Mouse (Mus musculus) limb, embryonic 12.5 days (tissue): ENCODE measurements around the gene Zdhhc4. TPM values are rescaled to one million over a fixed set of nuclear protein-coding genes. Genes with fewer than 3 reads are reported as not detected.

Experiments used
- ATAC-seq: fragments of 200-750 bp; cut with Nextera tagmentation; 2 replicates; pipeline ENCODE4 v1.8.0; 2017; ENCODE audit warnings: low read depth, moderate TSS enrichment; ENCODE audit not compliant: insufficient number of reproducible peaks, insufficient read depth, low FRiP score, low TSS enrichment
- H3K27ac ChIP-seq: fragments of 300-500 bp; sonication (generic); 2 replicates; pipeline ENCODE4 v1.5.1; 2016; ENCODE audit warnings: mild to moderate bottlenecking, moderate library complexity
- H3K27me3 ChIP-seq: fragments of 300-500 bp; sonication (generic); 2 replicates; pipeline ENCODE4 v1.6.1; 2016; ENCODE audit warnings: mild to moderate bottlenecking, moderate library complexity
- H3K36me3 ChIP-seq: fragments of 300-500 bp; sonication (generic); 2 replicates; pipeline ENCODE4 v1.6.1; 2016; ENCODE audit warnings: mild to moderate bottlenecking, moderate library complexity
- H3K4me1 ChIP-seq: fragments of 300-500 bp; sonication (generic); replicated peaks from 2 replicates; pipeline ENCODE4 v1.6.1; 2016
- H3K4me2 ChIP-seq: fragments of 300-500 bp; sonication (generic); 2 replicates; pipeline ENCODE4 v1.6.1; 2016; ENCODE audit warnings: mild to moderate bottlenecking, moderate library complexity
- H3K4me3 ChIP-seq: fragments of 300-500 bp; sonication (generic); replicated peaks from 2 replicates; pipeline ENCODE4 v1.5.1; 2016; ENCODE audit warnings: mild to moderate bottlenecking
- H3K9ac ChIP-seq: fragments of 300-500 bp; sonication (generic); replicated peaks from 2 replicates; pipeline ENCODE4 v1.6.1; 2016; ENCODE audit warnings: mild to moderate bottlenecking, moderate library complexity
- H3K9me3 ChIP-seq: fragments of 300-500 bp; sonication (generic); 2 replicates; pipeline ENCODE4 v1.6.1; 2016; ENCODE audit warnings: mild to moderate bottlenecking, moderate library complexity
- WGBS: fragments of 180-500 bp; shearing (Covaris S2); methylation state at CpG from one replicate; pipeline ENCODE4 v1.1.7; 2016; 5-methylcytosine and 5-hydroxymethylcytosine counted together
- polyA plus RNA-seq: library from polyadenylated mRNA; unstranded; fragments of >200 nt; fragmentation: Nextera tagmentation; extraction: Ambion mirVana; gene quantifications from 2 replicates; pipeline ENCODE4 v1.2.1, GENCODE M21; 2016

Gene Zdhhc4
- polyA plus RNA-seq = 77.1 and 87.0 TPM in 2 replicates

DNA sequence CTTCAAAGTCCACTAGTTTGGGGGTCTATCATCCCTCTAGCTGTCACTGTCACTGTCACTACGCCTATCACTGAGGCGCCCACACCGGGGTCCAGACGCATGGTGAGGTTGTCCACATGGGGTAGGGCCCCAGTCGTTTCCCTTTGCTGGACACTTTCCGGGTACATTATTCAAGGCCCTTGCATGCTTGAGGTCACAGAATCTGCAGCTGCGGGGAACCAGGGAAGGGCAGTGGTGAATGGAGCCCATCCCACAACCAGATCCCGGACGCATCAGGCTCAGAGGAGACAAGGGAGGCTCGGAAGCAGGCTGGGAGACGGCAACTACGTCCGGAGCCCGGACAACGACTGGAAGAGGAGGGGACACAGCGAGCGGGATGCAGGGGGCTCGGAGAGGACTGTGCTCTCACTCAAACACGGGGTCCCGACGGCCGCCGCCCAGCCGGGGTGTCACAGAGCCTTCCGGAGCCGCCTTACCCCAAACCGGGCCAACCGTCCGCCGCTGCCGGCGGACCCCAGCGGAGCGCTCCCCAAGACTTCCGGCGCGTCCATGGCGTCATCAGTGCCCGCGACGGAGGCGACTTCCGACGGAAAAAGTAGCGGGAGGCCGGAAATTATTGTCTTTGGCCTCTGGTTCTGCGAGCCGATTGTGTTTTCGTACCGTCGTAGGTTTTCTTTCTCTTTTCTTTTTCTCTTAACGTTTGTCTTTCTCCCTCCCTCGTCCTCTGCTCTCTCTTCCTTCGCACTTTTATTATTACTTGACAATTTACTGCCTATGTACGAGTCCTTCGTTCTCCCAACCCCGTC, at the start of gene Zdhhc4:
Gene Zdhhc4, minus strand, starts transcription at position 567 of the 806 bp plus-strand sequence.
- Histone ChIP-seq H3K36me3 (peaks cover 32% of the 10 kb centered on the region), H3K27me3 (no peaks in the 10 kb centered on the region), H3K4me2 (peak within 1 kb of the TSS; percentile 95), H3K27ac (peak within 1 kb of the TSS; percentile 67), H3K9ac (peak within 1 kb of the TSS; percentile 86), H3K4me1 (peaks cover 19% of the 10 kb centered on the region), H3K9me3 (no peaks in the 10 kb centered on the region), H3K4me3 (peak within 1 kb of the TSS; percentile 93)
- WGBS = under 1% methylated on average over 57 of the region's 57 CpGs
- 0 out of 2 replicates have a peak, but pooled peaks have one; percentile 20 for ATAC-seq

DNA sequence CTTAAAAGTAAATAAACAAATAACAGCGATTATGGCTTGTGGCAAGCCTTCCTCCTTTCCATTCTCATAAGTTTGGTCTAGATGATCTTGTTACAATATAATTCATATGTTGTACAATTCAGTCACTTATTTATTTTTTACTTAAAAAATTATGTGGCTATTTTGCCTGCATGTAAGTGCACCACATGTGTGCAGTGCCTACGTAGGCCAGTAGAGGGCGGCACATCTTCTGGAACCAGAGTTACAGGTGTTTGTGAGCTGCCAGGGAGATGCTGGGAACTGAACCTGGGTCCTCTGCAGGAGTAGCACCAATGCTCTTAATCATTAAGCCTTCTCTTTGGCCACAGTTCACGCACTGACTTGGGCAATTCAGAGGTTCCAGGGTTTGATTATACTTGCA, 47.1 kb upstream of the Zdhhc4 start:
- ATAC-seq = no peak
- Histone ChIP-seq H3K4me2 (no peak overlapping the region), H3K4me3 (no peak overlapping the region), H3K27ac (no peak overlapping the region), H3K36me3 (no peaks in the 10 kb centered on the region), H3K9me3 (peaks cover 6% of the 10 kb centered on the region; the same call in 1 of the 2 replicates), H3K27me3 (peaks cover 48% of the 10 kb centered on the region), H3K9ac (no peak overlapping the region), H3K4me1 (peaks cover 4% of the 10 kb centered on the region)
- 87% methylated on average over 4 of the region's 4 CpGs for WGBS

DNA sequence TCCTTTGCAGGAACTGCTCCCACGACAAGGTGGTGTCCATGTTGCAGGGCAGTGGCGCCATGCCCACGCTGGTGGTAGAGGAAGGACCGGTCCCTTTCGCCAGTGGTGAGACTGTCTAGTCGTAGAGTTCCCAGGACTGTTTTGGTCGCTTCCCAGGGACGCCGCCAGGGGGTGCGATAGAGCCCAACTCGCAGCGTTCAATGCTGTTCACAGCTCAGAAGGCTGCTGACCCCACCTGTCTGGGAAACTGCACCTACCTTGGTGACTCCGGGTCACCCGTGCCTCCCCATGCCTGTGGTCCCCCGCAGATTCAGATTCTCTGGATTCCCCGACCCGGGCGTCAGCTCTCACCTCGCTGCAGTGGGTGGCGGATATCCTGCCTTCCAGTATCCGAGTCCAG, 46.2 kb upstream of the Zdhhc4 start:
- Histone ChIP-seq H3K4me2 (peak overlapping the region; percentile 36; the same call in 1 of the 2 replicates), H3K9me3 (peaks cover 6% of the 10 kb centered on the region; the same call in 1 of the 2 replicates), H3K4me3 (peak overlapping the region; percentile 15; the same call in 1 of the 2 replicates), H3K4me1 (peaks cover 4% of the 10 kb centered on the region), H3K36me3 (no peaks in the 10 kb centered on the region), H3K27me3 (peaks cover 57% of the 10 kb centered on the region), H3K9ac (no peak overlapping the region), H3K27ac (no peak overlapping the region)
- WGBS = 9% methylated on average over 21 of the region's 21 CpGs
- ATAC-seq = peak; percentile 63; the same call in 1 of the 2 replicates

DNA sequence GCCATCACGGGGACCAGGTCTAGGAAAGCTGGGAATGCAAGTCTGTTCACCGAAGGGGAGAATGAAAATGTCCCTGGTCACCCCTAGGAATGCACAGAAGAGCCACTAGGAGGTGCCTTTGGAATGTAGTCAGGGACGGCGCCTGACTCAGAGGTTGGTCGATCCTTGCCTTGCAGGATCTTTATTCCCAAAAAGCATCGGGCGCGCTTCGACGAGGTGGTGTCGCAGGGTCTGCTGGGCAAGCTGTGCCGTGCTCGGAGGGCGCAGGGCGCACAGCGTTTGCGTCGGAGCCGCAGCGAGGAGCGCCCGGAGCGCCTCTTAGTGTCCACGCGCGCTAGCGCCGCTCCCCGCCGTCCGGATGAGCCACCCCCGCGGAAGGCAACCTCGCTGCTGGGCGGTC, 43.8 kb upstream of the Zdhhc4 start:
- Histone ChIP-seq H3K36me3 (no peaks in the 10 kb centered on the region), H3K9ac (no peak overlapping the region; the same call in 1 of the 2 replicates), H3K4me1 (peaks cover 9% of the 10 kb centered on the region), H3K4me2 (peak overlapping the region; percentile 61), H3K27ac (no peak overlapping the region), H3K27me3 (peaks cover 81% of the 10 kb centered on the region), H3K4me3 (peak overlapping the region; percentile 37), H3K9me3 (peaks cover 6% of the 10 kb centered on the region; the same call in 1 of the 2 replicates)
- ATAC-seq = no peak
- 2% methylated on average over 35 of the region's 35 CpGs for WGBS

DNA sequence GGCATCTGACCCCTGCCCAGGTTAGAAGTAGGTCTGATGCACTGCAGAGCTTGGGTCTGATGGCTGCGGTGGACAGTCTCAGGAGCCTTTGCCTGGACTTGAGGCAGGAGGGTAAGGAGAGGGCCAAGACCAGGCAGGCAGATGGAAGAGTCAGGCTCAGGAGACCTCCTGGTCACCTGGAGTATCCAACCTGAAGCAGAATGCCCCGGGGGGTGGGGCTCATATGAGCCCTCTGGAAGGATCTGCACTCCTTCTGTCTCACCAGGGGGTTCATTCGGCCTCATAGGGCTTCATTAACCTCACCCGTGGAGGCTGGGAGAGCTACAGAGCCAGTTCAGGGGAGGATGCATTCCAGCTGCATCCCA, 42.1 kb upstream of the Zdhhc4 start:
- Histone ChIP-seq H3K4me1 (peaks cover 9% of the 10 kb centered on the region), H3K9me3 (peaks cover 3% of the 10 kb centered on the region; the same call in 1 of the 2 replicates), H3K27me3 (peaks cover 93% of the 10 kb centered on the region), H3K27ac (no peak overlapping the region), H3K9ac (no peak overlapping the region), H3K4me3 (no peak overlapping the region), H3K4me2 (no peak overlapping the region), H3K36me3 (no peaks in the 10 kb centered on the region)
- 53% methylated on average over 4 of the region's 4 CpGs for WGBS
- no peak for ATAC-seq

DNA sequence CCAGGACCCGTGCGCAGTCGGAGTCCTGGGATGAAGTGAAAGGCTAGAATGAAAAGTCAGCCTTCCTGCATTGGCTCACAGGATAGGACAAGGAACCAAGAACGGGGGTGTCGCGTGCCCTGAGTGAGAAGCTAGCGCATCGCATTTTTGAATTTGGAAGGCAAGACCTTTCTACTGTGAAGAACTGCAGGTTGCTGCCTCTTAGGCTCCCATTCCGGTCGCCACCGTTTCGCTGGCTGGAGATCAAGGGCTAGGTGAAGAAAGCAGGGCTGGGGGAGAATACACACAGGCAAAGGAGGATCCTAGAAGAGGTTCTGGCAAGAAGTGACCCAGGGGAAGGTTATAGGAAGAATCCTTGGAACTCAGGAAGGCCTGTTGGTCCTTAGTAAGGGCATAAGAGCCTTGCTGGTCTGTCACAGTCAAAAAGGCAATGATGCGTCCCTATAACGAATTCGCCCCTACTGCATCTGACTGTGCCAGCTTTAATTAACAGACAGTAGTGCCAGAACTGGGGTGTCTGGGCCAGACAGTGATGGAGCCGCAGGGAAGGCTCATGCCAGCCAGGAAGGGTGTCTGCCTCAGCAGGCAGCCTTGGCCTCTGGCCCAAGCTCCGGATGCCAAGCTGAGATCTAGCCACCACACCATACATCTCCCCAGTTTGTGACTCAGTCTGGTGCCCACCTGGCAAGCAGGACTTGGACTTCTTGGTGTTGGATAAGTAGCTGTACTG, 41.5 kb upstream of the Zdhhc4 start:
- peaks cover 9% of the 10 kb centered on the region for H3K4me1 ChIP-seq
- no peaks in the 10 kb centered on the region for H3K9me3 ChIP-seq
- H3K9ac ChIP-seq = no peak overlapping the region
- no peak for ATAC-seq
- H3K4me2 ChIP-seq = peak overlapping the region; percentile 48
- WGBS = 24% methylated on average over 17 of the region's 17 CpGs
- H3K36me3 ChIP-seq = no peaks in the 10 kb centered on the region
- peaks cover 95% of the 10 kb centered on the region for H3K27me3 ChIP-seq
- H3K4me3 ChIP-seq = 0 out of 2 replicates have a peak overlapping the region, but pooled peaks have one; percentile 31
- H3K27ac ChIP-seq = no peak overlapping the region

DNA sequence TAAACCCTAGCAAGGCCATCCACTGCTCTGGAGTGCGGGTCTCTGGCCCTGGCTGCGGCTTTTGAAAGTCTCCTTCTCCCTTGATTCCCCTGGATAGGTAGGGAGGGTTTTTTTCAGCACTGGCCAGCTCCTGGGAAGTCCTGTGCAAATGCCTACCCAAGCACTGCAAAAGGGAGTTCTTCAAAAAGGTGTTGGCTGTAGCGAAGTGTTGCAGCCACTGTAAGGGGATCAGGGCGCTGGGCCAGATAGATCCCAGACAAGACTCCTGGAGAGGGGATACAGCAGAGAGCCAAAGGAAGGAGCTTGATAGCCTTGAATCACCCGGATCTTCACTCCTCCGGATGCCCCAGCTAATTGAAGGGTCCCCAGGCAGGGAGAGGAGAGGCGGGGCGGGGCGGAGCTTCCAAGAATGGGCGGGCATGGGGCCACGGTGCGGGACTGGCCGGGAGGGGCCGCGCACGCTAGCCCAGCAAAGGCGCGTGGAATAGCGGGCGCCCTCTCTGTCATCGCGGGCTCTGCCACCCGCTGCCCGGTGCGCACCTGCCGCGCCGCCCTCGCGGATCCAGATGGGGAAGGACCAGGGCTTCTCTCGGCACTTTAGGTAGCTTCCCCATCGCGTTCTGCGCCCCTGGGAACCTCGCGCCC, 40.7 kb upstream of the Zdhhc4 start:
- Histone ChIP-seq H3K27ac (no peak overlapping the region), H3K9me3 (no peaks in the 10 kb centered on the region), H3K27me3 (peaks cover 95% of the 10 kb centered on the region), H3K9ac (peak overlapping the region; percentile 37; the same call in 1 of the 2 replicates), H3K4me1 (peaks cover 9% of the 10 kb centered on the region), H3K4me2 (peak overlapping the region; percentile 48), H3K36me3 (no peaks in the 10 kb centered on the region), H3K4me3 (peak overlapping the region; percentile 31)
- 3% methylated on average over 36 of the region's 36 CpGs for WGBS
- no peak for ATAC-seq

DNA sequence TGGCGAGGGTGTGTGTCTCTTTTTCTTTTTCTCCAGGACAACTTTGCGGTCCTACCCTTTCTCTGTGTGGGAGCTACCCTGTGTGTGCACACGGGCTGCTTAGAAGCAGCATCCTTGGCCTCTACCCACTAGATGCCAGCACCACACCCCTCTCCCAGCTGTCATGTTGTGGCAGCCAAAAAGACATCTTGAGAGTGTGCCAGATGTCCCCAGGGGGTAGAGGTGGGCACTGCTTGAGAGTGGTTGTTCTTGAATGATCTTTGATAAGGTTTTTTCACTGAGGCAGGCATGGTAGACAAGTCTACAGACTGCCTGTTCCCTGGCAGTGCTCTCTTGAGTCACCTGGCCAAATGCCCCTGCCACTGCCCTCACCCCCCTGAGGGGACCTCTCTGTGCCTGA, 38.9 kb upstream of the Zdhhc4 start:
- no peak overlapping the region for H3K9ac ChIP-seq
- H3K4me2 ChIP-seq = no peak overlapping the region
- H3K36me3 ChIP-seq = no peaks in the 10 kb centered on the region
- H3K4me1 ChIP-seq = peaks cover 18% of the 10 kb centered on the region
- 71% methylated on average over 3 of the region's 3 CpGs for WGBS
- H3K4me3 ChIP-seq = no peak overlapping the region
- no peak for ATAC-seq
- peaks cover 90% of the 10 kb centered on the region for H3K27me3 ChIP-seq
- no peaks in the 10 kb centered on the region for H3K9me3 ChIP-seq
- H3K27ac ChIP-seq = no peak overlapping the region

DNA sequence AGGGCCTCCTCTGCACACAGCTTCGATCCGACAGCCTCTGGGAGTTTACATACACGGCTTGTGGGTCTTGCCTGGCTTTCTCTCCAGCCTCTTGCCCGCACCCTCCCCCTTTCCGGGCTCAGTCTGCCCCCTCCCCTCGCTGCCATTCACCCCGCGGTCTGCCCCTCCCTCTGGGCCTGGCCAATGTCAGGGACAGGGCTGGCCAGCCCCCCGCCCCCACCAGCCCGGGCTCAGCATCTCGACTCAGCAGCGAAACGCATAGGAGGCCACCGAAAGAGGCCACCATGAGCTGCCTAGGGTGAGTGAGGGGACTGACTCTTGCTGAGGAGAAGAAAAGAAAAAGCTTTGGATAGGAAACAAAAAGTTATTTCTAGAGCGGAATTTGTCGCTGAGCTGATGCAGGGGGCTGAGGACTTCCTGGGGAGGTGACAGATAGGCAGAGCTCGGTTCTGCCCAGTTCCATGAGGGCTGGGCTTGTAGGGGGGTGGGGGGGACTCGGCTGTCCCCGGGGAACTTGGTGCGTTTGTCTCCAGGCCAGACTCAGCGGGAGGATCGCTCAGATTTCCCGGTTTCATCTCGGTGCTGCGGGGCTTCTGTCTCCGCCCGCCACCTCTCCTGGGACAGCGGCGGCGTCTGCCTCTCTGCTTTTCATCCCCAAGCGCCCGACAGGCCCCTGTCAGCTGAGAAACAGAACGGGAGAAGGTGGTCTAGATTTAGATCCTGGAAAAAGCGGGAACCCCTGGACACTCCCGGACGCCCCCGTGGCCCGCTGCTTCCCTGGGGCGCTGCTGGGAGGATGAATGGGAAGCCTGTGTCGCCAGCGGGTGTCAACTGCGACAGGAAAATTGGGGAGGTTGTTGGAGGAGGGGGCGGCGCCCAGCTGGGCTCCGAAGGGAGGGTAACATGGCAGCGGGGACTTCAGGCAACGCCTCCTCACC, 34.9 kb upstream of the Zdhhc4 start:
- H3K4me3 ChIP-seq = peak overlapping the region; percentile 48
- ATAC-seq = peak; percentile 66
- H3K9me3 ChIP-seq = no peaks in the 10 kb centered on the region
- H3K27ac ChIP-seq = no peak overlapping the region
- 1% methylated on average over 47 of the region's 47 CpGs for WGBS
- peak overlapping the region; percentile 63 for H3K9ac ChIP-seq
- H3K36me3 ChIP-seq = no peaks in the 10 kb centered on the region
- H3K27me3 ChIP-seq = peaks cover 77% of the 10 kb centered on the region
- H3K4me2 ChIP-seq = peak overlapping the region; percentile 95
- H3K4me1 ChIP-seq = peaks cover 11% of the 10 kb centered on the region; the same call in 1 of the 2 replicates

DNA sequence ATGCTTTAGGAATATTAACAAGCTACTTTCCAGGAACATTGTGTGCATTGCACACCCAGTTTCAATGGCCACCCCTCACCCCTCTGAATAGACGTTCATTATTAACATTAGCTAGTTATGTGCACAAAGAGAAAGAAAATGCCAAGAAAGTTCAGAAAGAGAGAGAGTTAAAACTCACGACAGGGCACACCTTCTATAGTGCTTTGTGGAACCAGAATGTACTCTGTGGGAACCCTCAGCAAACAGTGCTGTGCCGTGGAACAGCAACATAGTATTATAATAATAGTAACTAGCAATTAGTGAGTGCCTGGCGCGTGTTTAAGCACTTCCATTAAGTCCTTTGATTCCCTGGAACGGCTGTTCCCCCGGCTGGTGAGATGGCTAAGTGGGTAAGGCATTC, 32.4 kb upstream of the Zdhhc4 start:
- Histone ChIP-seq H3K27ac (no peak overlapping the region), H3K27me3 (peaks cover 82% of the 10 kb centered on the region), H3K4me1 (peaks cover 23% of the 10 kb centered on the region), H3K4me2 (no peak overlapping the region), H3K36me3 (no peaks in the 10 kb centered on the region), H3K4me3 (no peak overlapping the region), H3K9me3 (no peaks in the 10 kb centered on the region), H3K9ac (no peak overlapping the region)
- 61% methylated on average over 7 of the region's 7 CpGs for WGBS
- no peak for ATAC-seq
